Mouse (Mus musculus) liver (tissue): ENCODE measurements around the gene 4930469K13Rik.
A peak's percentile ranks its signal among the peaks of the same experiment; 100 is the strongest.

Experiments
- DNase-seq: peaks from one replicate; pipeline ENCODE4 v3.0.0-alpha.2; 2020; ENCODE audit warnings: mixed read lengths

Gene 4930469K13Rik

DNA sequence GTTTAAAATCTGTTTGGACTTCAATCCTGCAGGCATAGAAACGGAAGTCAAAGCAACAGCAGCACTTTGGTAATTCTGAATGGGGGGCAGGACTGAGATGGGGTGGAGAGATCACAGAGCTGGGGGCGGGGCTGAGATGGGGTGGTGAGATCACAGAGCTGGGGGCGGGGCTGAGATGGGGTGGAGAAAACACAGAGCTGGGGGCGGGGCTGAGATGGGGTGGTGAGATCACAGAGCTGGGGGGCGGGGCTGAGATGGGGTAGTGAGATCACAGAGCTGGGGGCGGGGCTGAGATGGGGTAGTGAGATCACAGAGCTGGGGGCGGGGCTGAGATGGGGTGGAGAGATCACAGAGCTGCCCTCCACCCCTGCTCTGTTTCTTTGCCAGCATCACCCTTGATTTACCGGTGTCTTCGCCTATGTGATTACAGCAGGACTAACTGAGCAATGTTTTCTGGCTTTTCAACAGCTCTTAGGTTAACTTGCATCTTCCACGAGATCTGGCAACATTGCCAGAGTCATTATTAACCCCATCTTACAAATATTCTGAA is 166.4 kb downstream of the 4930469K13Rik start:
- peak; percentile 83 for DNase-seq

GRCm38 (mm10) chr11:33929412-33929811 is 168.9 kb downstream of the 4930469K13Rik start:
- no peak for DNase-seq

- peak; percentile 34 for DNase-seq
Measured at GRCm38 (mm10) chr11:33928658-33929057, 169.7 kb downstream of the 4930469K13Rik start.

DNA sequence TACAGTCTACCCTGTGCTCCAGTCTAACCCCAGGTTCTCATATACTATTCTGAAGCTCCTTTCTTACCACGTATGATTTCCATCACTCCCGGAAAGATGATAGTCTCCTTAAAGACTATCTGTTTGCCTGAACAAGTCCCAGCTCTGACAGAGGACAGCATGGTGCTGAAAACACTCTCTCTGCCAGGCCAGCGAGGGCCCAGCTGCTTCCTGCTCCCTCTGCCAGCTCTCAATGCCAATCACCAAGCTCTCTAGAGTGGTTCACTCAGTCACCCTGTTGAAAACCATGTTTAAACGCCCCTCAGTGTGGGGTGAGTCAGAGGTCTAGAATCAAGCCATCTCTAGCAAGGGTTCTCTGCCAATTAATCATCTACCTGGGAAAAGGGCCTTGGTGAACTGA is 170.5 kb downstream of the 4930469K13Rik start:
- no peak for DNase-seq

GRCm38 (mm10) chr11:33927321-33927720 is 171.0 kb downstream of the 4930469K13Rik start:
- DNase-seq, result no peak

GRCm38 (mm10) chr11:33926551-33926950 is 171.8 kb downstream of the 4930469K13Rik start:
- DNase-seq, result peak; percentile 41

GRCm38 (mm10) chr11:33925778-33926177 is 172.6 kb downstream of the 4930469K13Rik start:
- DNase-seq, result no peak
